Mouse (Mus musculus) left cerebral cortex, adult 2 months (tissue): ENCODE data around the gene Edc4. TPM values are rescaled to one million over a fixed set of nuclear protein-coding genes. Genes with fewer than 3 reads are reported as not detected.
"Not testable (repeated sequence)": the region's sequence is repeated elsewhere in the genome, so short reads cannot be mapped to it uniquely, and the experiment has no call there.

ENCODE experiments used
- DNase-seq, 2 experiments: peaks; one replicate each; pipeline ENCODE4 v3.0.0; 2021 to 2022; ENCODE audit warnings: low spot score in 2 of 2, mixed read lengths in 1 of 2; ENCODE audit errors: extremely low spot score in 1 of 2
- H3K27ac ChIP-seq: fragments of 200-600 bp; 2 replicates; pipeline ENCODE4 v1.8.1; 2022
- H3K4me3 ChIP-seq: fragments of 200-600 bp; 2 replicates; pipeline ENCODE4 v1.8.1; 2022
- CTCF ChIP-seq: fragments of 200-600 bp; IDR thresholded peaks from 2 replicates; pipeline ENCODE4 v1.8.1; 2022; ENCODE audit warnings: antibody characterized with exemption, mild to moderate bottlenecking, moderate library complexity
- intact Hi-C: fragments of 180-260 bp; cut with DNase I; formaldehyde crosslinking; loops from one replicate; pipeline ENCODE4 v1.15.1; 2025
- long read RNA-seq, 2 experiments: library from polyadenylated mRNA; stranded (forward); transcript quantifications; one replicate each; pipeline ENCODE4 v2.0.0; 2021; ENCODE audit warnings: borderline mapping rate in 2 of 2
- total RNA-seq, 2 experiments: library from RNA; stranded (reverse); gene quantifications; 2 replicates each; pipeline ENCODE4 v1.2.3; 2021

Edc4 gene
- total RNA-seq, result 10 to 100 TPM; 64.4 to 68.5 TPM
- long read RNA-seq, experiment 1, full-length matches to known transcripts, result 50 of 159 reads
- long read RNA-seq, experiment 1, partial matches to known transcripts, result 13 of 159 reads
- long read RNA-seq, experiment 1, other reads (novel, unspliced or antisense), result 96 of 159 reads
- long read RNA-seq, experiment 2, full-length matches to known transcripts, result 55 of 156 reads
- long read RNA-seq, experiment 2, partial matches to known transcripts, result 16 of 156 reads
- long read RNA-seq, experiment 2, other reads (novel, unspliced or antisense), result 85 of 156 reads

DNA sequence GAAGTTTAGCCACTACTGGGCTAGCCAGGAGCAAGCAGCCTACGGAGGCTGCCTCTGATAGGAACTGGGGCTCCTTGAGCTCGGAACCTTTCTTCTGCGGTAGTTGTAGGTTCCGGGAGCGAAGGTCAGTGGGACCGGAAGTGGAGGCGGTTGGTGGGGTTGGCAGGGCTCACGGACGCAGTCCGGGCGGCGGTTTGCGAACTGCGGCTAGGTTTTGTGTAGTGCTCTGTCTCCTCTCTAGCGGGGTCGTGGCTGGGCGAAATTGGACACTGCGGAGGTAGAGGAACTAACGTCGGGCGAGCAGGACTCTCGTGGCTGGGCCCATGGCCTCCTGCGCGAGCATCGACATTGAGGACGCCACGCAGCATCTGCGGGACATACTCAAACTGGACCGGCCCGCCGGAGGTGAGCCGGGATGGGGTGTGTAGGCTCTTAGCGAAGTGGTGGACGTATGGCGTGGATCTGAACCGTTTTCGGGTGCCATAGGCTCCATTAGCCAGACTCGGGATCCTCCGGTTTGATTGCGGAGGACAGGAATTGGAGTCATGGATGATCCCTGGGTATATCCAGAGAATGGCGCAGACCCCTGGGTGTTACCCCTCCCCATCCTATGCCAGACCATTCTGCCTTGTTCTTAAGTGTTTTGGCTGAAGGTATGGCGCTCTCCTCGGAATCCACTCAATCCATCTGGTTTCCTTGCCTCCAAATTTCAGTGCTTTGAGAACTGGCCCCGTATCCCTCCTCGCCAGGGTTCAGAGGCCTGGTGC lies at the start of gene Edc4:
Edc4 (plus strand) TSS at position 128 of the 767 bp plus-strand sequence.
- TF ChIP-seq CTCF, result no peak
- intact Hi-C loops, result no loop called here
- Histone ChIP-seq H3K4me3 (peak within 1 kb of the TSS; percentile 93), H3K27ac (peak within 1 kb of the TSS; percentile 89)
- DNase-seq, result peak; percentile 83 to 90

DNA sequence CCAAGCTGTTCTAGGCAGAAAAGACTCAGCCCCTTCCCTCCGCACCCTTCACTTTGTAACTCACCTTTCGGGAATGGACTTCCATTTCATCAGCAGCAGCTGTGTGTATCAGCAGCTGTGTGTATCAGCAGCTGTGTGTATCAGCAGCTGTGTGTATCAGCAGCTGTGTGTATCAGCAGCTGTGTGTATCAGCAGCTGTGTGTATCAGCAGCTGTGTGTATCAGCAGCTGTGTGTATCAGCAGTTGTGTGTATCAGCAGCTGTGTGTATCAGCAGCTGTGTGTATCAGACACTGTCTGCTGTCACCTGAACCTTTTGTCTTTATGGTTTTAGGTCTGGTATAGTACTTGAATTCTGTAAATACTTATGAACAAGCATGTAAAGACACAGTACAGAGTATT lies 46.9 kb upstream of the Edc4 start:
- H3K4me3 ChIP-seq, DNase-seq, H3K27ac ChIP-seq: not testable (repeated sequence)
- intact Hi-C loops, result loop anchor here (2.0 to 5.0 kb wide), 2 partner anchors 97 to 121 kb away; no protein-coding TSS in a partner anchor

DNA sequence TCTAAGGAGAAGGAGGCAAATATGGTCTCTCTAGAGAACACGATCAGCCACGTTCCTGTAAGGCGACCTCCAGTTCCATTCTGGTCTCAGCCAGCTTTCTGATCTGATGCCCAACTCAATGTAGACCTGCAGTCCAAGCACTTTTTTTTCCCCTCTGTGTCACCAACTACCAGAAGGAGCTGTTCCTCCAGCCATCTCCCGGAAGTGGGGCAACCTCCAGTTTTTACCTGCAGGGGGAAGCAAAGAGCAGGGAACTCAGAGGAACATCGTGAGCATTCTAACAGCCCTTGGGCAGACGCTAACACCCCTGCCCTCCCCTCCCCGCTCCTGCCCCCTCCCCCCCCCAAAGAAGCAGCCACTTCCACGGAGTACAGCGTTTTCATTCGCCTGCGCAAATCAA lies 45.4 kb upstream of the Edc4 start:
- intact Hi-C loops, result loop anchor here (2.0 to 5.0 kb wide), 2 partner anchors 95 to 187 kb away; no protein-coding TSS in a partner anchor
- H3K27ac ChIP-seq, result no peak overlapping the region
- DNase-seq, result peak; percentile 56 to 71
- H3K4me3 ChIP-seq, result no peak overlapping the region
- TF ChIP-seq CTCF, result peak; percentile 68

DNA sequence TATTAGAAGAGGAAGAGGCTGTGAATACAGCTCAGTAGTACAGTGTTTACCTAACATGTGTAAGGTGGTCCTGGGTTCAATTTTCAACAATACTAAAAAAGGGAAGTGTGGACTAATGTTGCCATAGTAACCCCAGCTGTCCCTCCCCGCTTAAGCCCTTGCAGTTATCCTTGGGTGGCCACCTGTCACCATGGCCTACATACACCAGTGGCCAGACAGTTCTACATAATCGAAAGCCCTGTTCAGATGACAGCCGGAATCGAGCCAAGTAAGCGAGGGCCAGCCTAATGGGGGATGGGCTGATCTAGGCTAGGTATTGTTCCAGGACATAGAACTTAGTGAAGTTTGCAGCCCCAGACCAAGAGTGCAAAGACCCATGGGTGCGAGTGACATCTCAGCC lies 43.7 kb upstream of the Edc4 start:
- H3K4me3 ChIP-seq, result no peak overlapping the region
- intact Hi-C loops, result loop anchor here (5.0 kb wide), 1 partner anchor 185 kb away; no protein-coding TSS in a partner anchor

DNA sequence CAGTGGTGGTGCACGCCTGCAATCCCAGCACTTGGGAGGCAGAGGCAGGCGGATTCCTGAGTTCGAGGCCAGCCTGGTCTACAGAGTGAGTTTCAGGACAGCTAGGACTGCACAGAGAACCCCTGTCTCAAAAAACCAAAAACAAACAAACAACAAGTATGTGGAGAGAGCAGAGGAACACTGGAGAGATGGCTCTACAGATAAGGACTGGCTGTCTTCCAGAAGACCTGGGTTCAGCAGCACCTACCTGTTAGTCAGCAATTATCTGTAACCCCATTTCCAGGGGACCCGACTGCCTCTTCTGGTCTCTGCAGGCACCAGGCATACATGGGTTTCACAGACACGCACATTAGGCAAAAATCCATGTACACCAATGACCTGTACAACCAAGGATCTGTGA lies 41.5 kb upstream of the Edc4 start:
- no peak for DNase-seq
- no peak for TF ChIP-seq CTCF
- intact Hi-C loops, result loop anchor here (5.0 kb wide), 1 partner anchor 183 kb away; no protein-coding TSS in a partner anchor
- no peak overlapping the region for H3K4me3 ChIP-seq
- H3K27ac ChIP-seq, result no peak overlapping the region

More for the DNA sequence above, 43.7 kb upstream of the Edc4 start:
- H3K27ac ChIP-seq, result no peak overlapping the region
- no peak for DNase-seq
- no peak for TF ChIP-seq CTCF

DNA sequence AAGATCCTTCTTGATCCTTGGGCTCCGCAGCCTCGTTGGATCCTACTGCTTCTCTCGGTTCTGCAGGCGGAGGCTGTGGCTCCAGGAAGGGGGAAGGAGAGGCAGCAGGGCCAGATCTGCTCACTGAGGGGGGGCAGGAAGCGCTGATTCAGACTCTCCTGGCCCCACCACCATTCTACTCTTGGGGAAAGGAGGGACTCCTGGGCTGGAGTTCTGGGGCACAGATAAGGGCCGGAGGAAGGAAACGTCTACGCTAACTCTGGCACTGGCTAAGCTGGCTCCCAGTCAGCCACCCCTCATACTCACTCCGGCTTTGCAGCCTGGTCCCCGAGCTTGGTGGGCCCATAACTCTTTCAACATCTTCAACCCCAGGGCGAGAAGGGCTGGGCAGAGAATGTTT lies 34.0 kb upstream of the Edc4 start:
- no peak overlapping the region for H3K27ac ChIP-seq
- TF ChIP-seq CTCF, result no peak
- DNase-seq, result no peak
- no peak overlapping the region for H3K4me3 ChIP-seq
- intact Hi-C loops, result no loop called here

DNA sequence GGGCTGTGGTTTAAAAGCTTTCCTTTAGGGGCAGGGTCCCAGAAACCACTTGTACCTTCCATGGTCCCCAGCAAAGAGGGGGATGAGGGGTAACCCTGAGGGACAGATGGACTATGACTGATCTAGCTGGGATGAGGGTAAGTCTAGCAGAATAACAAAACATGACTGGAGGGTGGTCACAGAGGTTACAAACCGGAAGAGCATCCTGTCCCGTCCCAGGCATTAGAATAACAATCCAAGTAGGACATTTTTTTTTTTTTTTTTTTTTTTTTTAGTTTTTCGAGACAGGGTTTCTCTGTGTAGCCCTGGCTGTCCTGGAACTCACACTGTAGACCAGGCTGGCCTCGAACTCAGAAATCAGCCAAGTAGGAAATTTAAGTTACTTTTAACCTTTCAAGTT lies 30.7 kb upstream of the Edc4 start:
- no peak for DNase-seq
- no peak overlapping the region for H3K27ac ChIP-seq
- no peak for TF ChIP-seq CTCF
- H3K4me3 ChIP-seq, result no peak overlapping the region
- intact Hi-C loops, result loop anchor here (5.0 kb wide), 2 partner anchors 138 to 162 kb away; partner anchors contain the start of gene Ddx28

DNA sequence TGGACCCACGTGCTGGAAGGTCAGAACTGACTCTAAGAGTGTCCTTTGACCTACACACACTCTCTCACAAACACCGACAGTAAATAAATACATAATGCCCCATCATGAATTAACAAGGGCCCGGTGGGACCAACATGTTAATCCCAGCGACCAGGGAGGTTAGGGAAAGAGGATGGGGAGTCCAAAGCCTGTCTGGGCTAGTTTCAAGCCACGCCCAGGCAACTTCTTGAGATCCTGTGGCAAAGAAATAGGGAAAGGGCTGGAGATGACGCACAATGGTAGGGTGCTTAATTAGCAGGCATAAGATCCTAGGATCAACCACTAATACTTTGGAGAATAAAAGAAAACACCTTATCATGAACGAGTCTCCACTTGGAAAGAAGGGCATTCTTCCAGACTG lies 30.1 kb upstream of the Edc4 start:
- Histone ChIP-seq H3K4me3 (no peak overlapping the region), H3K27ac (no peak overlapping the region)
- intact Hi-C loops, result loop anchor here (5.0 kb wide), 2 partner anchors 138 to 162 kb away; partner anchors contain the start of gene Ddx28
- TF ChIP-seq CTCF, result no peak
- no peak for DNase-seq

DNA sequence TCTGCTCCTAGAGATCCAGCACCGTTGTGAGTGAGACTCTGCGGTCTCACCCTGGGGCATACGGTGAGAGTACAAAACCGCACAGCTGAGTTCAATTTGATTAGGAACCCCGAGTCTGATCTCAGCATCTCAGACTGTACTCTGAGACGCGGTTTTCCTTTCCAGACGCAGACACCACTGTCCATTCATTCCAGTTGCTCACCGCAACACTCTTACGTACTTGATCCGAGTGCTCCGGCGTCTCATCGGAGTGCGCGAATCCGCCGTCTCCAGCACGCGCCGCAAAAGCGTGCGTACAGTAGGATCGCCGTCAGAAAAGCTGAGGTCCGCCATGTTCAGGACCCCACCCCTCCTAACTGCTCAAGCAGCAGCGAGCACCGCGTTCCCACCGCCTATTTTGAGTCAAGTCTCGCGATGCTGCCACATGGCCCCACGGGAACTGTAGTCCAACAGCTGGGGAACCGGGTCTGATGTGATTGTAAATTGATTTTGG lies 29.0 kb upstream of the Edc4 start:
- no peak for TF ChIP-seq CTCF
- peak; percentile 84 to 87 for DNase-seq
- Histone ChIP-seq H3K4me3 (peak overlapping the region; percentile 70), H3K27ac (peak overlapping the region; percentile 67)
- intact Hi-C loops, result loop anchor here (5.0 kb wide), 2 partner anchors 139 to 161 kb away; partner anchors contain the start of gene Ddx28

DNA sequence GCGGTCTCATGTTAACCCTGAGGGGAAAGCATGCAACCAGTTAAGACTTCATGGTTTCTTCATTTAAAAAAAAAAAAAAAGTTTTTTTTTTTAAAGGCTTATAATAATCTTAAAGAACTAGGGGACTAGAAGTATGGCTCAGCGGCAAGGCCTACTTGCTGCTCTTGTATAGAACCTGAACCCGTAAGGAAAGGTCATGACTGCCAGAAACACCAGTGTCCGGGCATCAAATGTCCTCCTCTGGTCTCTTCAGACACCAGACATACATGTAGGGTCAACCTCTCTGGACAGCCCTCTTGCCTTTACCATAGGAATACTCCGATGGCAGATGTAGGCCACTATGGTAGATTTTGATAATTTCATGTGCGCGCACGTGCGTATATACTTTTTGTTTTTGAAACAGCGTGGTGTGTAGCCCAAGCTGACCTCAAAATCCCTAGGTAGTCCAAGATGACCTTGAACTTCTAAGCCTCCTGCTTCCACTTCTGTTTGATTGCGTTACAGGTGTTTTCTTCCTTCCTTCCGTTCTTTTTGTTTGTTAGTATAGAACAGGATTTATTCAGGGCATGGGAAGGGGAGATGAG lies 28.4 kb upstream of the Edc4 start:
- intact Hi-C loops, result loop anchor here (5.0 kb wide), 2 partner anchors 140 to 160 kb away; partner anchors contain the start of gene Ddx28
- Histone ChIP-seq H3K27ac (no peak overlapping the region; the same call in 1 of the 2 replicates), H3K4me3 (peak overlapping the region; percentile 70)
- DNase-seq, result no peak
- TF ChIP-seq CTCF, result no peak

DNA sequence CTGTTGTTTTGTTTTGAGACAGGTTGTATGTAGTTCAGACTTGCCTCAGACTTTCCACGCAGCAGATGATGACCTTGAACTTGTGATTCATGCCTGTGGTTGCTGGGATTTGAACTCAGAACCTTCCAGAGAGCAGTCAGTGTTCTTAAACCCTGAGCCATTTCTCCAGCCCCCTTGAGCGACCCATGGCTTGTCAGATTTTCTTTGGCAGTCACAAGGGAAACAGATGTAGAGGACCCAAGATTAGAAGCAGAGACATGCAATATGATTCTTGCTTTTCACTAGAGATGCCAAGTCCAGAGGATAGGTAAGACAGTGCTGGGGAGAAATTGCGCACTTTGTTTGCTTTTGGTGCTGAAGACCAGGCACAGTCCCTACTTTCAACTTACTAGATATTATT lies 27.5 kb upstream of the Edc4 start, which contains the start of gene Cenpt:
Cenpt (minus strand) TSS at position 101 of the 400 bp plus-strand sequence.
- no peak within 1 kb of the TSS; the same call in 1 of the 2 replicates for H3K27ac ChIP-seq
- no peak for DNase-seq
- intact Hi-C loops, result loop anchor here (5.0 kb wide), 2 partner anchors 141 to 159 kb away; partner anchors contain the start of gene Ddx28
- TF ChIP-seq CTCF, result no peak
- H3K4me3 ChIP-seq, result no peak within 1 kb of the TSS
